Mouse (Mus musculus): ENCODE data around the gene Faf2.

DNA sequence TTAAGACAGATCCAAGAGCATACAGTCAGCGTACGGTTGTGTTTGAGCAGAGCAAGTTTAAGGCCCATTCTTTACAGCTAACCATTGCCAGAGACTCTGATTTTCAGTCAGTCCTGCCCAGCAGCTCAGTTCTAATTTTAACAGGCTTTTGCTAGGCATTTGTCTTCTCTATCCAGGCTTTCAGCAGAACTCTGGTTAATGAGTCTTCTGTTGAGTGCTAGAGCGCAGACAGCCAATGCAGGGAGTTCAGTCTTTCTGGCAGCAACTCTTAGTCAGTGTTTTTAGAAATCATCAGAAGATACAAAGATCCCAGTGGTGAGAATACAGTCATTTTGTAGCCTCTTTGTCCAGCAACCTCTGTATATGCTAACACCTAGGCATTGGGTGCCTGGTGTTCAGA, 28.9 kb downstream of the Faf2 start:
- TF ChIP-seq CTCF (IDR thresholded peaks at IDR 0.05; ENCODE audit: low read depth): no peak
- TF ChIP-seq EP300 (IDR thresholded peaks at IDR 0.05; ENCODE audit: low read depth): no peak
